Mouse (Mus musculus) liver, embryonic 14.5 days (tissue): ENCODE results near the gene Clybl. TPM values are rescaled to one million over a fixed set of nuclear protein-coding genes. Genes with fewer than 3 reads are reported as not detected.

Experiments used
- ATAC-seq: fragments of 200-750 bp; cut with Nextera tagmentation; 2 replicates; pipeline ENCODE4 v1.8.0; 2017; ENCODE audit warnings: moderate number of reproducible peaks, mild to moderate bottlenecking, moderate library complexity; ENCODE audit not compliant: insufficient read depth
- DNase-seq, 3 experiments: peaks; one replicate each; pipeline ENCODE4 v3.0.0-alpha.2; 2012 to 2013; ENCODE audit warnings: low read depth in 3 of 3, low spot score in 3 of 3
- H3K27ac ChIP-seq: fragments of 300-500 bp; sonication (generic); 2 replicates; pipeline ENCODE4 v1.5.1; 2014; ENCODE audit warnings: moderate library complexity, mild to moderate bottlenecking, control low read depth, inconsistent platforms
- H3K27me3 ChIP-seq: fragments of 300-500 bp; sonication (generic); 2 replicates; pipeline ENCODE4 v1.6.1; 2014; ENCODE audit warnings: mild to moderate bottlenecking, low read length, moderate library complexity; ENCODE audit not compliant: control insufficient read depth, insufficient read depth
- H3K36me3 ChIP-seq: fragments of 300-500 bp; sonication (generic); replicated peaks from 2 replicates; pipeline ENCODE4 v1.6.1; 2014; ENCODE audit warnings: low read depth; ENCODE audit not compliant: control insufficient read depth, insufficient read depth
- H3K4me1 ChIP-seq, 2 experiments: fragments of 200-500 bp in 1 of 2; fragments of 300-500 bp in 1 of 2; sonication (generic) in 1 of 2; replicated peaks; 2 replicates each; pipeline ENCODE4 v1.6.1; 2012 to 2014; ENCODE audit warnings: antibody characterized with exemption in 1 of 2, inconsistent platforms in 1 of 2, low read length in 1 of 2; ENCODE audit not compliant: control insufficient read depth in 2 of 2, insufficient read depth in 2 of 2
- H3K4me2 ChIP-seq: fragments of 300-500 bp; sonication (generic); 2 replicates; pipeline ENCODE4 v1.6.1; 2014; ENCODE audit warnings: low read depth, mild to moderate bottlenecking, control low read depth, moderate library complexity
- H3K4me3 ChIP-seq, 2 experiments: fragments of 200-500 bp in 1 of 2; fragments of 300-500 bp in 1 of 2; sonication (generic) in 1 of 2; 2 replicates each; pipeline ENCODE4 v1.5.1; 2012 to 2014; ENCODE audit warnings: low read depth in 2 of 2, low read length in 2 of 2, mild to moderate bottlenecking in 2 of 2, control low read depth in 1 of 2, inconsistent platforms in 1 of 2, moderate library complexity in 1 of 2; ENCODE audit not compliant: insufficient read depth in 1 of 2
- H3K9ac ChIP-seq: fragments of 300-500 bp; sonication (generic); replicated peaks from 2 replicates; pipeline ENCODE4 v1.6.1; 2014; ENCODE audit warnings: mild to moderate bottlenecking, control low read depth, moderate library complexity
- H3K9me3 ChIP-seq: fragments of 300-500 bp; sonication (generic); 2 replicates; pipeline ENCODE4 v1.6.1; 2016; ENCODE audit warnings: low read length, mixed read lengths; ENCODE audit not compliant: control insufficient read depth
- CTCF ChIP-seq: IDR thresholded peaks from 2 replicates; pipeline ENCODE4 v1.5.1; 2016; ENCODE audit warnings: antibody characterized with exemption, low read depth, control low read depth
- EP300 ChIP-seq: IDR thresholded peaks from 2 replicates; pipeline ENCODE4 v1.6.1; 2016; ENCODE audit warnings: antibody characterized with exemption, low read depth
- WGBS: fragments of 180-500 bp; shearing (Covaris S2); extraction: QIAGEN DNeasy Blood & Tissue Kit; methylation state at CpG from one replicate; pipeline ENCODE4 v1.1.7; 2014; ENCODE audit not compliant: insufficient replicate concordance; 5-methylcytosine and 5-hydroxymethylcytosine counted together
- polyA plus RNA-seq, 2 experiments: library from polyadenylated mRNA; depleted of rRNA in 1 of 2; stranded (reverse) in 1 of 2; unstranded in 1 of 2; fragments of >200 nt; fragmentation: Nextera tagmentation in 1 of 2; extraction: Ambion mirVana in 1 of 2; gene quantifications; 2 replicates each; pipeline versions ENCODE4 v1.2.1 to v1.2.3; 2012 to 2014

The Clybl gene
- polyA plus RNA-seq, 2 experiments: 15.6 to 28.9 TPM

DNA sequence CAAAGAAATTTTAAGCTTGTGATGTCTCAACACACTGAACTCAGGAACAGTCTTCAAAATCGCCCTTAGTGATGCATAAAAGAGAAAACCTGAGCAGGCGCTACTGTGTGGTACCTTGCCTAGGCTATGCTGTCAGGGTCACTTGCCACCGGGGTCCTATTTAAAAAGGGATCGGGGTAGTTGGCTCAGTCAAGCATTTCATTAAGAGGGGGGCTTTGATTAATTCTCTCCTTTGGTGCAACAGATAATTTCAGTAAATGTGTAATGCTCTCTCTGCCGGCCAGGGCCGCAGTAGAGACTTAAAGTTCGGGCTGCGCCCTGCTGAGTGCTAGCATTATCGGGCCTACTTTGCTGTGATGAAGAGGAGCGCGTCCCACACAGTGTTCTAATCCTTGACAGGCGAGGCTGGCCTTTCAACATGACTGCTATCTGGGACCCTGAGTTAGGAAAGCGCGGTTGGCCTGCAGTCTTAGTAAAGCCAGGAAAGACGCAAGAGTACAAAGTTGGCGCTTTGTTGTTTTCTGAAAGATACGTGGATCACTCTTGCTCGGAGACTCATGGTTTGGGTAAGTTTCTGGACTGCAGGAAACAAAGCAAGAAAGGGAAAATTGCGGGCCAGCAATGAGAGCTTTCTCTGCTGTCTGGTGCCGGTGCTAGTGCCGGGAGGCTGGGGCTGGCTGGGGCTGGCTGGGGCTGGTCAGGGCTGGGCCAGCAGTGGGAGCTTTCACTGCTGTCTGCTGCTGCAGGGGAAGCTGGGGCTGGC lies 99.0 kb downstream of the Clybl start:
- Histone ChIP-seq H3K4me2 (no peak overlapping the region), H3K27ac (no peak overlapping the region), H3K4me3 (no peak overlapping the region), H3K27me3 (no peaks in the 10 kb centered on the region), H3K9me3 (no peaks in the 10 kb centered on the region), H3K4me1 (no peaks in the 10 kb centered on the region), H3K9ac (no peak overlapping the region), H3K36me3 (no peaks in the 10 kb centered on the region)
- ATAC-seq (no peak), DNase-seq (no peak)
- TF ChIP-seq CTCF (no peak), EP300 (no peak)
- WGBS: 49% methylated on average over 21 of the region's 21 CpGs

DNA sequence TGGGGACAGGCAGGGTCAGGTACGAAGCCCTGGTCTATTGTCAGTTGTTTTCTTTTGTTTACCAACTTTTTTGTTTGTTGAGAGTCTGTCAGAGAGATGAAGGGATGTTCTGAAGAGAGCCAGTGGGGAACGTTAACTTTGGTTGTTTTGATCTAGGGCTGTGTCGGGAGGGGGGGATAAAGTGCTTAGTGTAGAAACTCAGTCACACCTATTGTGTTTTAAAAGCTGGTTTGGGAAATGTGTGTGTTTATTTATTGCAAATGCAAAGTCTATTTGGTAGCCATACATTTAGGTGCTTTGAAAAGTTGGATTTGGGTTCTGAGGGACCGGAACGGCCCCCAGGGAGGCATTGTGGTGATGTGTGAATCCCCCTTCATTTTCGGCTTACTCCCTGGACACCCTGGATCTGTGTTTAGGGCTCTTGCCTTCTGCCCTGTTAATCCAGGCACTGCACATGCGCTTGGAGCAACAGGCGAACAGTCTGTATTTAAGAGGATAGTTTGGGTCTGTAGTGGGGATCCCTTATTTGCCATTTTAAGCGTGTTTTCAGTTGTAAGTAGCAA lies 99.6 kb downstream of the Clybl start:
- Histone ChIP-seq H3K36me3 (no peaks in the 10 kb centered on the region), H3K4me2 (no peak overlapping the region), H3K4me1 (no peaks in the 10 kb centered on the region), H3K9ac (no peak overlapping the region), H3K9me3 (no peaks in the 10 kb centered on the region), H3K27me3 (no peaks in the 10 kb centered on the region), H3K27ac (no peak overlapping the region), H3K4me3 (no peak overlapping the region)
- WGBS: 55% methylated on average over 9 of the region's 9 CpGs
- no peak for TF ChIP-seq CTCF
- no peak for TF ChIP-seq EP300
- DNase-seq (no peak), ATAC-seq (no peak)

DNA sequence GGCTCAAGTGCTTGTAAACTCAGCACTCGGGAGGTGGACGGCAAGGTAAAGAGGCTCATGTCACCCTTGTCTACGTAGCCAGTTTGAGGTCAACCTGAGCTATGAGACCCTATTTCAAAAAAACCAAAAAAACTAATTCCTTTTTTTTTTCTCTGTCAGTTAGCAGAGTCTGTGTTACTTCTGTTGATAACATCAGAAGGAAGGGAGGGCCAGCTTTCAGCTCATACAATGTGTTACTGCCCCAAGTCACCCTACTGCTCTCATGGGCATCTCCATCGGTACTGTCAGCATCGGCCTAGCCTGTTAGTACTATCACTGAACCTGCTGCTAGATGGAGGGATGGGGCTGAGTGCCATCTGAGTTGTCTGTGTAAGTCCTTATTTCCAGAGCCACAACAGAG lies 102.5 kb downstream of the Clybl start:
- DNase-seq: no peak
- no peak overlapping the region for H3K4me2 ChIP-seq
- WGBS: 62% methylated on average over 5 of the region's 5 CpGs
- ATAC-seq: no peak
- no peaks in the 10 kb centered on the region for H3K4me1 ChIP-seq
- no peak overlapping the region for H3K27ac ChIP-seq
- H3K9me3 ChIP-seq: no peaks in the 10 kb centered on the region
- no peak overlapping the region for H3K4me3 ChIP-seq
- TF ChIP-seq CTCF (no peak), EP300 (no peak)
- H3K36me3 ChIP-seq: no peaks in the 10 kb centered on the region
- H3K27me3 ChIP-seq: no peaks in the 10 kb centered on the region
- H3K9ac ChIP-seq: no peak overlapping the region

DNA sequence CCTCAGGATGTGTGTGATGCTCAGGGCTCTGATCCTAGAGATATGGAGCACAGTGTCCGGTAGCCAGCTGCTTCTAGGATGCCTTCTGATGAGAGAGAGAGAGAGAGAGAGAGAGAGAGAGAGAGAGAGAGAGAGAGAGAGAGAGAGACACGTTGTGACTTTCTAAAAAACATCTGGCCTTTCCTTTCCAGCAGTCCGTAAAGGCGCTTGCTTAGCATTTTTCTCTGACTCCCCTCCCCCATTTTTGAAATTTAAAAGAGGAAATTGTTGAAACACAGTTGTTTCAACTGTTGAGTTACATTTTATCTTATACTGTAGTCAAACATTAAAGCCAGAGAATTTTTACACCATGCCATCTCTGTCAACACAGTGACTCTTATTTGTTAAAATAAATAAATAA lies 114.9 kb downstream of the Clybl start:
- Histone ChIP-seq H3K27ac (no peak overlapping the region), H3K9ac (no peak overlapping the region), H3K36me3 (no peaks in the 10 kb centered on the region), H3K4me2 (no peak overlapping the region), H3K27me3 (no peaks in the 10 kb centered on the region), H3K4me3 (no peak overlapping the region), H3K9me3 (no peaks in the 10 kb centered on the region), H3K4me1 (no peaks in the 10 kb centered on the region)
- TF ChIP-seq CTCF (no peak), EP300 (no peak)
- WGBS: 19% methylated on average over 4 of the region's 4 CpGs
- ATAC-seq (no peak), DNase-seq (no peak)

DNA sequence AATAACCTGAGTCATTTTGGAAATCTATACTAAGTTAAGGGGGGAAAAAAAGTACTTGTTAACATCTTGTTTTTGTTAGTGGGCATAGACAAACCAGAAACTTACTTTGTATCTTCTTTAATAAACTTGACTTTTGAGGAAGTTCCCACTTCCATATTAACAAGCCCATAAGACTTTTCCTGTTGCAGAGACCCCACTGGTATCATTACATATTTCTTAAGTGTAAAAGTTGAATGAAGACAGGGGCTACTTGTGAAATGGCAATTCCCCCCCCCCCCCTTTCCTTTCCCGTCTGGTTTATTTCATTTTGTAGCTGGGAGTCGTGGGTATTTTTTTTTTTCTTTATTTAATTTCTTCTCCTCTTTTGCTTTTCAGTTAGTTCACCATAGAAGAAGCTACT lies 115.4 kb downstream of the Clybl start:
- ATAC-seq (no peak), DNase-seq (no peak)
- Histone ChIP-seq H3K36me3 (no peaks in the 10 kb centered on the region), H3K27ac (no peak overlapping the region), H3K27me3 (no peaks in the 10 kb centered on the region), H3K9me3 (no peaks in the 10 kb centered on the region), H3K9ac (no peak overlapping the region), H3K4me2 (no peak overlapping the region), H3K4me3 (no peak overlapping the region), H3K4me1 (no peaks in the 10 kb centered on the region)
- WGBS: 45% methylated on average over 2 of the region's 2 CpGs
- no peak for TF ChIP-seq CTCF
- TF ChIP-seq EP300: no peak
